Mouse (Mus musculus) midbrain, postnatal 0 days (tissue): ENCODE results near the gene Ndufa12. TPM values are rescaled to one million over a fixed set of nuclear protein-coding genes. Genes with fewer than 3 reads are reported as not detected.

Source experiments
- ATAC-seq: fragments of 200-750 bp; cut with Nextera tagmentation; 2 replicates; pipeline ENCODE4 v1.8.0; 2017; ENCODE audit warnings: moderate number of reproducible peaks, mild to moderate bottlenecking, moderate TSS enrichment, moderate library complexity; ENCODE audit not compliant: low FRiP score
- DNase-seq: peaks from one replicate; pipeline ENCODE4 v3.0.0-alpha.2; 2015; ENCODE audit warnings: low spot score
- H3K27ac ChIP-seq: fragments of 300-500 bp; sonication (generic); 2 replicates; pipeline ENCODE4 v1.5.1; 2014; ENCODE audit warnings: low read depth, mild to moderate bottlenecking, low read length, mixed read lengths
- H3K27me3 ChIP-seq: fragments of 300-500 bp; sonication (generic); 2 replicates; pipeline ENCODE4 v1.6.1; 2014; ENCODE audit warnings: low read length, control low read depth, mixed read lengths; ENCODE audit not compliant: insufficient read depth
- H3K36me3 ChIP-seq: fragments of 300-500 bp; sonication (generic); 2 replicates; pipeline ENCODE4 v1.6.1; 2014; ENCODE audit warnings: low read length, control low read depth, mixed read lengths; ENCODE audit not compliant: insufficient read depth
- H3K4me1 ChIP-seq: fragments of 300-500 bp; sonication (generic); 2 replicates; pipeline ENCODE4 v1.6.1; 2014; ENCODE audit warnings: mild to moderate bottlenecking, control low read depth, antibody characterized with exemption, low read length, mixed read lengths; ENCODE audit not compliant: insufficient read depth
- H3K4me2 ChIP-seq: fragments of 300-500 bp; sonication (generic); 2 replicates; pipeline ENCODE4 v1.6.1; 2014; ENCODE audit warnings: low read depth, mild to moderate bottlenecking, low read length, mixed read lengths; ENCODE audit not compliant: poor library complexity, severe bottlenecking
- H3K4me3 ChIP-seq: fragments of 300-500 bp; sonication (generic); 2 replicates; pipeline ENCODE4 v1.5.1; 2014; ENCODE audit warnings: low read depth, mild to moderate bottlenecking, low read length, moderate library complexity
- H3K9ac ChIP-seq: fragments of 300-500 bp; sonication (generic); replicated peaks from 2 replicates; pipeline ENCODE4 v1.6.1; 2014; ENCODE audit warnings: mild to moderate bottlenecking, low read length, moderate library complexity, mixed read lengths; ENCODE audit not compliant: poor library complexity, severe bottlenecking
- H3K9me3 ChIP-seq: fragments of 300-500 bp; sonication (generic); 2 replicates; pipeline ENCODE4 v1.6.1; 2016; ENCODE audit warnings: low read length, control low read depth
- CTCF ChIP-seq: IDR thresholded peaks from 2 replicates; pipeline ENCODE4 v1.5.1; 2016; ENCODE audit warnings: antibody characterized with exemption, mild to moderate bottlenecking
- WGBS: fragments of 180-500 bp; shearing (Covaris S2); extraction: QIAGEN DNeasy Blood & Tissue Kit; methylation state at CpG from one replicate; pipeline ENCODE4 v1.1.7; 2014; 5-methylcytosine and 5-hydroxymethylcytosine counted together
- polyA plus RNA-seq: library from polyadenylated mRNA; unstranded; fragments of >200 nt; fragmentation: Nextera tagmentation; extraction: Ambion mirVana; gene quantifications from 2 replicates; pipeline ENCODE4 v1.2.1, GENCODE M21; 2015
- total RNA-seq: library from RNA; depleted of rRNA; stranded (reverse); fragments of >200 nt; gene quantifications from 2 replicates; pipeline ENCODE4 v1.2.3, GENCODE M21; 2014; rRNA removed

The Ndufa12 gene
- total and polyA plus RNA-seq, 2 experiments from 2014 or later: 209 to 493 TPM

DNA sequence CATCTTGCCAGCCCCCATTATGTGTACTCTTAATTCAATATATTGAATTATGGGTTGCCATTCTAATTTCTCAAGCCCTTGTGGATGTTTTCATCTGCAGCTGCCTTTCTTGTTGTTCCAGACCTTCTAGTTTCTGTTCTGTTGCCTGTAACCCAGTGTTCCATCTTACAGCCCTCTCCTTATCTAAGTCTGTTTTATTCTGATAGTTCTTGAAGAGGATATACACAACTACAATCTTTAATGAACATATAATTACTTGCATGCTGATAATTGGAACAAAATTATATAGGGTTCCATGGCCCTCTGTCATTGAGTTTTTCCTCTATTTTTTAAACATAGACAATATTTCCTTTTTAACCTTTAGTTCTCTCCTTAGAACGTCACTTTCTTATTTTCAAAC lies 62.0 kb downstream of the Ndufa12 start:
- Histone ChIP-seq H3K36me3 (no peaks in the 10 kb centered on the region), H3K9ac (no peak overlapping the region), H3K27me3 (no peaks in the 10 kb centered on the region), H3K4me1 (no peaks in the 10 kb centered on the region), H3K27ac (no peak overlapping the region), H3K9me3 (no peaks in the 10 kb centered on the region), H3K4me2 (no peak overlapping the region), H3K4me3 (no peak overlapping the region)
- DNase-seq: no peak
- WGBS: 83% methylated on average over 1 of the region's 1 CpGs
- TF ChIP-seq CTCF: no peak
- no peak for ATAC-seq

DNA sequence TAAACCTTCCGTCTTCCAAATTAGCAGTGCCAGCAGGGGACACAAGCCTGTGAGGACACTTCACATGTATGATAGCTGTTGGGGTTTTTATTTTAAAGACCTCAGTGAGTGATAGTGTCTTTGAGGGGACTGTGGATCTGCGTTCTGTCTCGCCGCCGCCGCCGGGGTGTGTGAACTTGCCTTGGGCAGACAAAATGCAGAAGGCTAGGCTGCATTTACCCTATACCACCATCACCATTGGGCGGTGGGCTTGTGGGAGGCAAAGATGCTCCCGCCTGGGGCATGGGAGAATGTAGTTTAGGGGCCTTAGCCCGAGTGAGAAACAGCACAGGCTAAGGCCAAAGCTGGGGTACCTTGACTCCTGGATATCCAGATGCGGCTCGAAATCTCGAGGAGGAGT lies 64.1 kb downstream of the Ndufa12 start:
- Histone ChIP-seq H3K9ac (no peak overlapping the region), H3K27ac (no peak overlapping the region), H3K4me2 (no peak overlapping the region), H3K4me1 (no peaks in the 10 kb centered on the region), H3K27me3 (no peaks in the 10 kb centered on the region), H3K9me3 (no peaks in the 10 kb centered on the region), H3K4me3 (no peak overlapping the region), H3K36me3 (no peaks in the 10 kb centered on the region)
- ATAC-seq (no peak), DNase-seq (no peak)
- WGBS: 94% methylated on average over 13 of the region's 13 CpGs
- TF ChIP-seq CTCF: no peak

DNA sequence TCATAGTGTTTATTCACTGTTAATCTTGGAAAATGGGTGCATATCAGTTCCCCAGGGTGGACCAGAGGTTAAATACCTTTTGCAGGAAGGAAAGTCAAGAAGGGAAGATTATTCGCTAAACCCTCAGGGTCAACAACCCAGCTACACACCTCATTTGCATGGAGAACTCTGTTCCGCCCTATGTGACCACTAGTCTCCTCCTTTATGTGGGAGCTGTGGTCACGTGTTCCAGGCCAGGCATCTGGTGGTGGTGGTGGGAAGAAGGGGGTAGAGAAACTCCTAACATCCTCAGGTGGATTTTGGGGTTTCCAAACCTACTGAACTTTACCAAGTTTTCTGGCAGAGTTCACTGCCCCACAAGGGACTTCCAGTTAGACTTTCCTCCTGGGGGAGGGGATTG lies 64.7 kb downstream of the Ndufa12 start:
- no peaks in the 10 kb centered on the region for H3K36me3 ChIP-seq
- no peak overlapping the region for H3K27ac ChIP-seq
- no peaks in the 10 kb centered on the region for H3K27me3 ChIP-seq
- no peak for TF ChIP-seq CTCF
- WGBS: 88% methylated on average over 3 of the region's 3 CpGs
- no peak overlapping the region for H3K4me2 ChIP-seq
- no peak overlapping the region for H3K9ac ChIP-seq
- H3K9me3 ChIP-seq: no peaks in the 10 kb centered on the region
- H3K4me3 ChIP-seq: no peak overlapping the region
- H3K4me1 ChIP-seq: no peaks in the 10 kb centered on the region
- ATAC-seq: no peak
- no peak for DNase-seq

DNA sequence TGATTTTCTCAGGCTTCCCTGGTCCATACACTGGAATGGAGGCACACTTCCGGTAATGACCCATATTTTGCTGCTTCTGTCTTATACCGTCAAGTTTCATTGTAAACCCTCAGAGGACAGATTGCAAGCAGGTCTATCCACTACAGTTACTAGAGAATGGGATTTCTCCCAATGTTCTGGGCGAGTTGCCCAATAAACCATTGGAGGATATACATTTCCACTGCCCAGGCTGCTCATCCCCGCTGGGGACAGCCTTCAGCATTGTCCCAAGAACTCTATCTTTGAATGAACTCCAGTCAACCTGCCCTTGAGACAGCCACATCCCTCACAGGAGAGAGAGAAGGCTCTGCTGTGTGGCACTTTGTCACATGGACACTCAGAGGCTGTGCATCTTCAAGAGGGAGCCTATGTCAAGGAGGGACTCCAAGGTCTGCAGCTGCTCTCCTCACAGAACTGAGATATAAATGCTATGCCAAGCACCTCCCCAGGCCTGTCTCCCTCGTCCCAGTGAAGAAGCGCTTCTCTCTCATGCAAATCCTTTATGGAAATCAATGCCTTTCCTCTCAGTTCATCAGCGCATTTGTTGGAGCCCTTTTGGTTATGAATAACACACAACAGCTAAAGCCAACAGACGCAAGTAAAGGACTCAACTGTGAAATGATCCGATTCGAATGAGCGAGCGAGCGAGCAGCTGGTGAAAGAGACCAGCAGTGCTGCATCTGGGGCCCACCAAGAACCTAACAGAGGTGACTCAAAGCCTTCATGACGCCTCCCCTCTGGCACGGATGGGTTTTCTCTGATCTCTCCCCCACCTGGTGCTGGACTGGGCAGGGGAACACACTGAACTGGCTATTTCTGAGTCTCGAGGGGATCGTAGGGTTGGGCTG lies 67.4 kb downstream of the Ndufa12 start:
- ATAC-seq: no peak
- no peak for TF ChIP-seq CTCF
- no peak overlapping the region for H3K9ac ChIP-seq
- WGBS: 49% methylated on average over 17 of the region's 17 CpGs
- no peaks in the 10 kb centered on the region for H3K27me3 ChIP-seq
- H3K4me2 ChIP-seq: no peak overlapping the region
- DNase-seq: peak; percentile 75
- H3K27ac ChIP-seq: no peak overlapping the region
- H3K36me3 ChIP-seq: no peaks in the 10 kb centered on the region
- no peaks in the 10 kb centered on the region for H3K9me3 ChIP-seq
- no peaks in the 10 kb centered on the region for H3K4me1 ChIP-seq
- H3K4me3 ChIP-seq: no peak overlapping the region

Other genes with a start within 250 kb of the Ndufa12 start
- 38.2 and 57.3 TPM in 2 replicates for gene Vezt, start 162.9 kb upstream of the Ndufa12 start, total RNA-seq
- 38.6 and 39.3 TPM in 2 replicates for gene Vezt, start 162.9 kb upstream of the Ndufa12 start, polyA plus RNA-seq
- 3.1 and 3.5 TPM in 2 replicates for gene Fgd6, start 162.7 kb upstream of the Ndufa12 start, total RNA-seq
- 1.2 and 1.4 TPM in 2 replicates for gene Fgd6, start 162.7 kb upstream of the Ndufa12 start, polyA plus RNA-seq
- gene Nr2c1, start 50.7 kb upstream of the Ndufa12 start, total RNA-seq: 4.9 and 7.8 TPM in 2 replicates
- gene Nr2c1, start 50.7 kb upstream of the Ndufa12 start, polyA plus RNA-seq: 3.3 and 3.9 TPM in 2 replicates
- not detected in 2 replicates for gene Gm4792, start 100.0 kb downstream of the Ndufa12 start, total RNA-seq
- gene Gm4792, start 100.0 kb downstream of the Ndufa12 start, polyA plus RNA-seq: 0.42 and 0.45 TPM in 2 replicates
- 9.9 and 12.8 TPM in 2 replicates for gene Tmcc3, start 113.2 kb downstream of the Ndufa12 start, total RNA-seq
- 14.7 and 15.2 TPM in 2 replicates for gene Tmcc3, start 113.2 kb downstream of the Ndufa12 start, polyA plus RNA-seq